Mouse (Mus musculus): ENCODE results near the gene Slc23a3.

The Slc23a3 gene

DNA sequence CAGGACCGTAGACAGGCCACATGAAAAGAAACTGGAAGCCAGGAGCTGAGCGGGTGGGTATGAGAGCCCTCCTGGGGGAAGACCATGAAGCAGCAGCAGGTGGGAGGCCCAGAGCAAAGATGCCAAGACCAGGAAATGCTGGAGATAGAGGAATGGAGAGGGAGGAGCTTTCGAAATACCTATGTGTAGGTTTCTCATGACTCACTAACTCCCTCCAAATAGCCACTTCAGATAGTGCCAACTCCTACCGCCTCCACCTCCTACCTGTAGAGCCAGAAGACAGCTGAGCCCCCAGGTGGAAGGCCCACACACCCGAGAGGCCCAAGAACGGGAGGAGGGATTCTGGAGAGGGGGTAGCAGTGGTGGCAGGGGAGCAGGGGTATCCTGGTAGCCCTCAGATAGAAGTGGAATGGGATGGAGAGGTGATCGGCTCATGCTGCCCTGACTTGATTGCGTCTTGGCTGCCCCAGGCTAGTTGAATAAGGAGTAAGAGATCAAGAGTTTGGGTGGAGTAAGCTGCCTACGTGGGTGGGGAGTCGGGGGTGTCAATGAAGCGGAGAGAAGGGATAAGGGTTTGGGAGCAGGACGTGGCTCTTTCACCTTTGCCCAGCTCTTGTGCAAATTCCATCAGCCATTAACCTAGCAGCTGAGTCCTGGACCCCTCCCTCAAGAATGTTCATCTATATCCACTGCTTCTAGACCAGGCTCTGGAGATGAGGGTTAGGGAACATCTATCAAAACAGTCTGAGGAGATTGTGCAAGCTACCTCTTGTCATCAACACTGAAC lies at the start of gene Slc23a3:
Slc23a3 (minus strand) TSS at position 470 of the 787 bp plus-strand sequence.
- no peak for DNase-seq (ENCODE audit: extremely low spot score, low read depth, low spot score)

DNA sequence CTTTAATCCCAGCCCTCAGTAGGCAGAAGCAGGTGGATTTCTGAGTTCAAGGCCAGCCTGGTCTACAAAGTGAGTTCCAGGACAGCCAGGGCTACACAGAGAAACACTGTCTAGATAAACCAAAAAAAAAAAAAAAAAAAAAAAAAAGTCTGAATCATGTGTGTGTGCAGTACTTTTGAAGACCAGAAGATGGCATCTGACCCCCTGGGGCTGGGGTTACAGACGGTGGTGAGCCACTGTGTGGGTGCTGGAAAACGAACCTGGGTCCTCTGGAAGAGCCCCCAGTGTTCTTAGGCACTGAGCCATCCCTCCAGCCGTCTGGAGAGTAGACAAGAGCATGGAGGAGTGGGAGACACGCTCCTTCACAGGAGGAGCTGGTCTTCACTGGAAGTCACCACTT lies 48.5 kb upstream of the Slc23a3 start:
- no peak for DNase-seq (ENCODE audit: extremely low spot score, low read depth, low spot score)

DNA sequence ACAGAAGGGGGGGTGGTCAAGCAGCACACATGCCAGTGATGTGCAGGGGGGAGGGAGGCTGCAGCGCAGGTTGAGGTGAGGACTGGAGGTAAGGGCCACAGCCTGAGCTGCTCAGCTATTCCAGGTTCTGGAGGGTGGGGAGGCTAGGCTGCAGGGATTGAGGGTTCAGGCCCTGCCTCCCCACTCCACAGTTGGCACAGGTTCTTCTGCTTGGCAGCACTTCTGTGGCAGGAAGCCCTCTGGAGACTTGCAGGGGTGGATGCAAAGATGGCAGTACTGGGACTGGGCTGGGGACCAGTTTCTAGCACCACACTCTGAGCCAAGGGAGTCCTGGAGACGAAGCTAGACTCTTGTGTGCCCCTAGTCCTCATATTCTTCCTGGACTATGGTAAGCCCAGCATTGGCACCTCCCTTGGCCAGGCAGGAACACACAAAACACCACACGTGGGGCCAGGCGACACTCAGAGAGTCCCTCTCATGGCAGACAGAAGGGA lies 47.7 kb upstream of the Slc23a3 start:
- DNase-seq (ENCODE audit: extremely low spot score, low read depth, low spot score), result no peak

DNA sequence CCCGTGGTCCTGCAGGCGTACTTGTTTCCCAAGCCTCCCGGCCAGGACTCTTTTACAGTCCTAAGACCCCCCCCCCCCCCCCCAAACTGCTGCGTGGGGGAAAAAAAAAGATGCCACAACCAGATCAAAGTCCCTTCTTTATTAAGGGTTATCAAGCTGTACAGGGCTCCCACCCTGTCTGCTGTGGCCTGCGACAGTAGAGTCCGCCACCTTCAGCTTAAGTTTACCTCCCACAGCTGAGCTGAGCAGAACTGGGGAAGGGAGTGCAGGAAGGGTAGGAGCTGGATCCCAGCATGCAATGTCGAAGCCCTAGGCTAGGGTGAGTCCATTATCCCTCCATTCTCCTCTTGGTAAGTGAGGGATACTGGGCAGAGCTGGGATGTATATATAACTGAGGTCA lies 47.1 kb upstream of the Slc23a3 start:
- DNase-seq (ENCODE audit: extremely low spot score, low read depth, low spot score), result no peak

DNA sequence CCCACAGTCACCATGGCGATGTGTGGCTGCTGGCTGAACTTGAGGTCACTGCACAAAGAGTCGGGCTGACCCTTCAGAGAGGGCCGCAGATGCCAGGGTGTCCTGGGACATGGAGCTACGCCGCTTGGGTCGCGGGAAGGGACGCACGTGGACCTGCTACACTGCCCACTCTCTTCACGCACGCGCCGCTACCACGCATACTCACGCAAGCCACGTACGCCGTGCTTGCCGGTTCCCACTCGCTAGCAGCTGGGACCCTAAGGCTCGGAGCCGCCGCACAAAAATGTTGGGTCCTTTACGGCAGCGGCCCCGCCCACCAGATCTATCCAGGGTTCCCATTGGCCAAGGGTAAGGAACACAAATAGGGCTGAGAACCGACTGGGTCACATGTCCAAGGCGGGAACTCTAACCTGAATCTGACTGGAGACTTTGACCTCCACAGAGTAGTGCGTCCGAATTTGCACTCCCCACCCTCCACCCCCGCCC lies 46.5 kb upstream of the Slc23a3 start, which contains the start of gene Abcb6:
Abcb6 (minus strand) TSS at position 288 of the 486 bp plus-strand sequence.
- peak; percentile 67 for DNase-seq (ENCODE audit: extremely low spot score, low read depth, low spot score)

DNA sequence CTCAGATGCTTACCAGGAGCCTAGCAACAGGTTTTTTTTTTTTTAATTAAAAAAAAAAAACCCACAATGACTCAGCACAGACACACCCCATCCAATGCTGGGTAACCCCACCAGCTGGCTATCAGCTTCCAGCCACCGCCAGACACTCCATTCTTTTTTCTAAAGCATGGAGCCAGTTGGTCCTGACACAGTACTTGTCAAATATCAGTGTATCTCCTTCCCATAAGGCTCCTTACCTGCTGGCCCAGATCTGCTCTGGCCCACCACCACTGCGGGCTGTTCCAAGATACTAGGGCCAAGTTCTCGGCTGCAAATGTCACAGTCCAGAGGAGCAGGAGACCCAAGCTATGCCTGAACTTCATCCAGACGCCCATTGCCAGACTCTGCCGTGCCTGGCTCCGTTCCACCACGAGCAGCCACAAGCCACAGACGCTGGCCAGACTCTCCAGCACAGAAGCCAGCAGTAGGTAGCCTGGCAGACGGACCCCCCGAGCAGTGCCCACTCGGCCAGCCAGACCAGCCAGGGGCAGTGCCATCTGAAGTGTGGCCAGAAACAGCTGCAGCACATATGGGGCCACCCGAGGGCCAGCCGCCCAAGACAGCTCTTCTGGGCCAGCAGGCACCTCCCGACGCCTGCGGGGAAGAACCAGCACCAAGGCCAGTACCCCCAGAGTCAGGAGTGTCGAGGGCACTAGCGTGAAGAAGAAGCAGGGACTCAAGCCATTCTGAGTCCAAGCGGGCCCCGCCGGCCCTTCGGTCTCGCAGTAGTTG lies 45.8 kb upstream of the Slc23a3 start:
- DNase-seq (ENCODE audit: extremely low spot score, low read depth, low spot score), result no peak

DNA sequence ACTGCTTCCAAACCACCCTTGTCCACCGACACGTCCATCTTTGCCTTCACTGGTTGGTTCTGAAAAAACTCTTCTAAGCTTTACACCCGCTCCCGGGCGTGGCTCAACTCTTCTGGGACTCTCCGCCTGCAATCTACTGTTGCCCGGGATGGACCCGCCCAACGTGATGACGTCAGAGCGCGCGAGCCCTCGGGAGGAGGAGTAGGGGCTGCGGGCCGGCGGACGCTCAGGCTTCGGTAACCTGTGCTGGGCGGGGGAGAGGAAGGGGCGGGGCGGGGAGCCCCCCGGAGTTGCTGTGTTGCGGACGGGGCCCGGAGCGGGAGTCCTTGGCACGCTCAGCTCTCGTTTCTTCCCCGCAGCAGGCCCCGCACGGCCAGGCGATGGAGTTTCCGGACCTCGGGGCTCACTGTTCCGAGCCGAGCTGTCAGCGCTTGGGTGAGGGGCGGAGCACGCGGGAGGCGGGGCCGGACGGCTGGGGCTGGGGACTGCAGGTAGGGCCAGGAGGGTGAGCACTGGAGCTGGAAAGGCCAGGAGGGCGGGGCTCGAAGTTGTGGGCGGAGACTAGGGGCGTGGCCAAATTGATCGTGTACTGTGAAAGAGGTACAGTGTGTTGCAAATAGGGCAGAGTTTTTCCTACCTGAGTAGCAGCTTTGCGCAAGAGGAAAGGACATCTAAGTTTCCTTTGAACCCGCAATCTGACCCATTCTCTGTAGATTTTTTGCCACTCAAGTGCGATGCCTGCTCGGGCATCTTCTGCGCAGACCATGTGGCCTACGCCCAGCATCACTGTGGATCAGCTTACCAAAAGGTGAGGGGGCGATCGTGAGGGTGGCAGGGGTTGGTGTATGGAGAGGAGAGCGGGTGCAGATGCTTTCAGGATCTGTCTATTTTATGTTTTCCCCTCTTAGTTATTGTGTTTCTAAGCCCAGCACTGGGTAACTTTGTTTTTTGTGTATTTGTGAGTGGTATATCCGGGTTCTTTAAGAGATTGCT lies 35.1 kb upstream of the Slc23a3 start, which contains the start of gene Zfand2b:
Zfand2b (plus strand) TSS at position 175 of the 993 bp plus-strand sequence.
- DNase-seq (ENCODE audit: extremely low spot score, low read depth, low spot score), result peak; percentile 70

DNA sequence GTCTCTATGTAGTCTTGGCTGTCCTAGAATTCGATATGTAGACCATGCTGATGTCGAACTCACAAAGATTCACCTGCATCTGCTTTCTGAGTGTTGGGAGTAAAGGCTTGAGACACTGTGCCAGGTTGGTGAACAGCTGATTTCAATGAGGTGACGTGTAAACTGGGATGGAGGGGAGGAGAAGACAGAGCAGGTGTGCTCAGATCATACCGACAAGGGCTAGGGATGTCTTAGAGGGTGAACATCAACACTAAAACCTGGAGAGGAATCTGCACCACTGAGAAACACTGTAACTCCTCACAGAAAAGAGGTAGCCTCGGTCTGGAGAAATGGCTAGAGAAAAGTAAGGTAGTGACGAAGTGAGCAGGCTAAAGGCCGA lies 34.4 kb upstream of the Slc23a3 start:
- DNase-seq (ENCODE audit: extremely low spot score, low read depth, low spot score), result no peak

DNA sequence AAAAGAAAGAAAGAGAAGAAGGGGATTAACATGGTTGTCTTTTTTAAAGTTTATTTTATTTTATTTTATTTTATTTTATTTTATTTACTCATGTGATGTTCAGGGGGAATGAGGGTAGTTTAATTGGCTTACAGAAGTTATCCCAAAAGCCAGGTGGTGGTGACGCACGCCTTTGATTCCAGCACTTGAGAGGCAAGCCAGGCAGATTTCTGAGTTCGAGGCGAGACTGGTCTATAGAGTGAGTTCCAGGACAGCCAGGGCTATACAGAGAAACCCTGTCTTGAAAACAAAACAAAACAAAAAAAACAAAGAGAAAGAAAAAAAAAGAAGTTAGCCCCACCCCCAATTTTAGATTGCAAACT lies 26.5 kb upstream of the Slc23a3 start:
- no peak for DNase-seq (ENCODE audit: extremely low spot score, low read depth, low spot score)

DNA sequence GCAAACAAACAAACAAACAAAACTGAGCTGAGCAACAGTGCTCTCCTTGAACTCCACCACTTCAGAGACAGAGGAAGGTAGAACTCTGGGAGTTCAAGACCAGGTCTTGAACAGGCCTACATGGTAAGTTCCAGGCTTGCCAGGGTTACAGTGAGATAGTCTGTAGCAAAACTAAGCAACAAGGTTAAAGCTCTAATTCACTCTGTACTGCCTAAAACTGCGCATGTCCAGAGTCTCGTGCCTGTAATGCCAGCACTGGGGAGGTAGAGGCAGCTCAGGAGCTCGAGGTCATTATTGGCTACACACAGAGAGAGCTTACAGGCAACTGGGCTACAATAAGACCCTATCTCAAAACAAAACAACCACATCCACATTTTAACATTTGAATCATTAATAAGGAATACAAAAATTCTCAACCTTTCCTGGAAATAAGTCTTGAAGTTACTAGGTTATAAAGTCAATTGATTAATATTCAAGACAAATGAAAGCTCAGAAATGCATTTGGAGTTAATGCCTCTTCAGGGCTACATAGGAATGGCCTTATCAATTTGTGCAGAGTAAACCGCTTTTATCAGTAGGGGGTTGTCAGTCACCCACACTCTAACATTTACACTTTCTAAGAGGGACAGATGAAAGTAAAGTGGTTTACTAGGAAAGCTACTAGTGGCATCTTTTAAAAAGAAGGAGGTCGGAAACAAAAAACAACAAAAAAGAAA lies 26.0 kb upstream of the Slc23a3 start:
- no peak for DNase-seq (ENCODE audit: extremely low spot score, low read depth, low spot score)

DNA sequence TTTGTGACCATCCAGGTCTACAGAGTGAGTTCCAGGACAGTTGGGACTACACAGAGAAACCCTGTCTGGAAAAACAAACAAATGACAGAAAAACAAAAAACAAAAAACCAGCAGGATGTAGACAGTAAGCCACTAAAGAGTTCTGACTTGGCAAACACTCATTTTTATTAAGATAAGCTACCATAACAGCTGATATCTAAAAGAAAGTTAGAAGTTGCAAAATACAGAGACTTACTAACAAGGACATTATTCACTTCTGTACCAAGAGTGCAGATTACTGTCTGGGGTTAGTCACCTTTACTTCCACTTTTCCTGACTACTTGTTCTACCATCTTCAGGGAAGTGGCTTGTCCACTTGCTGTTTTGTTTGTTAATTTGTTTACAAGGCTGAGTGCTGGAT lies 25.3 kb upstream of the Slc23a3 start:
- DNase-seq (ENCODE audit: extremely low spot score, low read depth, low spot score), result no peak

DNA sequence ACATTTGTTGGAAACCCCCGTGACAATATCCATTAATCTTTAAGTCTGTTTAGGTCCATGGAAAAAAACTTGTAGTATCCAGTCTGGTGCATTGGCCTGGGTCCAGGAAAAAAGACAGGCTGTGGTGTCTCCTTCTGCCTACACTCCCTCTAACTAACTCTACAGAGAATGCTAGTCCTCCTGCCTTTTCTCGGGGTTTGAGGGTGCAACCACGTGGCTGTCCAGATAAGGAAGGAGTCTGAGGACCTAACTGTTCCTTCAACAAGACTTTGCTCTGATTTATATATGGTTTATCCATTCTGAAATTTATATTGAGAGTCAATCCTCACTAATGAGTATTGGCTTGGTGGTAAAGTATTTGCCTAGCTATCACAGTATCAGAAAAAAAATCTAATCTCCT lies 22.1 kb upstream of the Slc23a3 start:
- no peak for DNase-seq (ENCODE audit: extremely low spot score, low read depth, low spot score)

DNA sequence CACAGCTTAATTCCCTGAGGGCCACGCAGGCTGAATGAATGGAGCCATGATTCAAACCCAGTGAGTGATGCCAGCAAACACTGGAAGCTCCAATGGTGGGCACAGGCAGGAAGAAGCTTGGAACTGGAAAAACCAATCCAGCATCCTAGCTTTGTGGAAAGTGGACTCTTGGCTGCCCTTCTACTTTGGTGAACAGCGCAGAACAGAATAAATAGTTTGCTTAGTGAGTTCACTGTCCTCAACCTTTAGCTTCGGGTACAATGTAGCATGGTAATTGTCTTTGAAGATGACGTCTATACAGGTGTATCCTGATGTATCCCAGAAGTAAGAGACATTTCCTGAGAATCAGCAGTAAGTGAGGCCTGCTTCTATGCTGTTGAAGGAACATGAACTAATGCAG lies 15.0 kb upstream of the Slc23a3 start:
- no peak for DNase-seq (ENCODE audit: extremely low spot score, low read depth, low spot score)

DNA sequence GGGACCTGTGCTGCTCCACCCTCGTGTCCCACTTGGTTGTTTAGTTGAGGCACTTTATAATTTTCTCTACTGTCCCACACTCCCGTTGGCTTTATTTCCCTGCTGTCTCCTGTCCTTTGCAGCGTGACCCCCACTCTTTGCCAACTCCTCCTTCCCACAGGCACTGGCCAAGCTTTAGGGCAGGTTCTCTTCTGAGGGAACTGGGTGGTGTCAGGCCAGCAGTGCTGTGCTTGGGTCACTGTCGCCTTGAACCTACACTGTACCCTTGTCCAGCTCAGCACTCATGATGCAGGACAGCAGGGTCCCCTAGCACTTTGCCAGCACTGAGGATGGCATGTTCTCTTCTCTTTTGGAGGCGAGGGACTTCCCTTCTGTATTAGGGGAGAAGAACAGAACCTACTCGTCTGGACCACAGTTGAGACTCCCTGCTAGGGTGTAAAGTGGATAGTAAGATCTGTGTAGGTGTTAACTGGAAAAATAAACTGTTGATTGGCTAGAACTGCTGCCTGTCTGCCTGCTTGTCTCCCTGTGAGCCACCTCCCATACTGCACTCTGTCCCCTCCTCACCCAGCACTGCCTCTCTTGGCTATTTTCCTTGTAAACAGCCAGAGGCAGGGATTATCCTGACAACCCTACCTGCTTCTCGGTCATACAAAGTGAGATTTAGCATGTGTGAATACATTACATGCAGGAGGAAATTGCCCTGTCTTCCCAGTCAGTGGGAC lies 13.9 kb upstream of the Slc23a3 start:
- no peak for DNase-seq (ENCODE audit: extremely low spot score, low read depth, low spot score)

DNA sequence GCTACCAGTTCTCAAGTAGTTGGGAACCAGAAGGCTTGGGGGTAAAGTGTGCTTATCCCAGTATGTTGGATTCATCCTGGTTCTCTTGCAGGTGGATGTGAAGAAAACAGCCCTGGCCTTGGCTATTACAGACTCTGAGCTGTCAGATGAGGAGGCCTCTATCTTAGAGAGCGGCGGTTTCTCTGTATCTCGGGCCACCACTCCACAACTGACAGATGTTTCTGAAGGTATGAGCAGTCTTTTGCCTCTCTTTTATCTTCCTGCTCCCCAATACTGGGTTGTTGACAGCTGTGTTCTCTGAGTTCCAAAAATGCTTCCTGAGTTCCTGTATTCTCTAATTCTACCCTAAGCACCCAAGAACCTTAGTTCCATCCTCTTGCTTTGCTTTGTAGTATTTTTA lies 11.9 kb upstream of the Slc23a3 start:
- DNase-seq (ENCODE audit: extremely low spot score, low read depth, low spot score), result no peak

DNA sequence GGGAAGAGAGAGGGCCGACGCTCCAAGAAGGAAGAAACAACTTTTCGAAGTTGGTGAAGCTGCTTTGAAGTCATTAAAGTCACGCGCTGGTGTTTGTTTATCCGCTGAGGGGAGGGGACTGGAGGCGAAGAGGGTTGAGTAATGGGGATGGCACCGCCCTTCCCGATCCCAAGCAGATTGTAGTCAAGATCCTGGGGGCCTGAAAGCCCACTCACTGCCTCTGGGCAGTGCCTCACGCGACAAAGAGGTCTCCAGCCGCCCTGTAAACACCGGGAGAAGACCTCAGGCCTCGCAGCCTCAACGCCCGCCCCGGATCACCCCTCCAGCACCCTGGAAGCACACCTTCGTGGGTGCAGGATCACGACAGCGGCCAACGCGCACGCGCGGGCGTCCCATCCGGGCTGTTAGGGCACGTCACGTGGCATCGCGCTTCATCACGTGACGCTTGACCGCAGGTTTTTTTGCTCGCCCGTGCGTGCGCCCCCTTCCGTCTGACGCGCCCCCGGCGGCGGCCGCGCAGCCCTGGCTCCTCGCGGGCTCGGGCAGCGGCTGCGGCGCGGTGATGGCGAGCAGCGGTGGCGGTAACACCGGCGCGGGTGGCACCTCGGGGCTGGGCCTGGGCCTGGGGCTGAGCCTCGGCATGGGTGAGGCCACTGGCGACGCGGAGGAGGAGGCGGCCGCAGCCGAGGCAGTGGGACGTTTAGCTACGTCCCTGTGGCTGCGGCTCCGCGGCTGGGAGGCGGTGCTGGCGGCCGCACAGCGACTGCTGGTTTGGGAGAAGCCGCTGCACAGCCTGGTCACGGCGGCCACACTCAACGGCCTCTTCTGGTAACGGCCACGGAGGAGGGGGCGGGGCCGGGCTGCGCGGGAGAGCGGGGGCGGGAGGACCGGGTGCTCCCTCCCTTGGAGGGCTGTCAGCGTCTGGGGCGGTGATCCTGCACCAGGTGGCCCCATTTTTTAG lies 8.9 kb upstream of the Slc23a3 start, which contains the start of the genes Cnppd1 and Retreg2:
Cnppd1 (minus strand) TSS at position 411 of the 961 bp plus-strand sequence.
Retreg2 (plus strand) TSS at position 478 of the 961 bp plus-strand sequence.
- DNase-seq (ENCODE audit: extremely low spot score, low read depth, low spot score), result peak; percentile 73

DNA sequence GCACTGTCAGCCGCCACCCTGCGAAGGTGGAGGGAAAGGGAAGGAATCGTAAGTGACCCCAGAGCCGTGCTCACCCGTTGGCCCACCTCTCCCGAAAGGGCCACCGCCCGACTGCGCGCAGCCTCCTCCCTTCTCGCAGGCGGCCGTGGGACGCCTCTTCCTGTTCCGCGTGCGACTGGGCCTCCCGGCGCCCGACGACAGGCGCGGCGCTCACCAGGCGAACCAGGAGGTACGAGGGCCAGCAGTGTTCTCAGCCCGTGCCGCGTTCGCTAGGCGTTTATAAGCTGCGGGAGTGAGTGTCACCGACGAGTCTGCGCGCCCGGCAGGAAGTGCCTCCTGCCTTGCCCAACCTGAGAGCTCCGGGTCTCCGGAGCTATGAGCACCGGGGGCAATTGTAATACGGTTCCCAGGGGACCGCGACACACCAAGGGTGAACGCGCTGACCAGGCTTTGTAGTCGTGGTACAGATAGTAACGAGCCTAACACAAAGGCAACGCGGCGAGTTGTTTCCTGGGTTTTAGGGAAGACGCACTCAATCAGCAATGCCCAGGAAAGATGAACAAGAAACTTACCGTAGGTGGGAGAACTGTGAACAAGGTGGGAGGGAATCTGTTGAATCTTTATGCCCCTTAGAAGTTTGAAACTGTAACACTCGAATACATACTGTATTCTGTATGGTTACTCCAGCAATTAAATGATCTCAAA lies 7.9 kb upstream of the Slc23a3 start:
- DNase-seq (ENCODE audit: extremely low spot score, low read depth, low spot score), result no peak
